Mouse (Mus musculus): ENCODE measurements around the gene Igf1r. TPM values are rescaled to one million over a fixed set of nuclear protein-coding genes. Genes with fewer than 3 reads are reported as not detected.

Igf1r gene
- polyA plus RNA-seq, 1 experiment from 2014 or later = 6.8 TPM

DNA sequence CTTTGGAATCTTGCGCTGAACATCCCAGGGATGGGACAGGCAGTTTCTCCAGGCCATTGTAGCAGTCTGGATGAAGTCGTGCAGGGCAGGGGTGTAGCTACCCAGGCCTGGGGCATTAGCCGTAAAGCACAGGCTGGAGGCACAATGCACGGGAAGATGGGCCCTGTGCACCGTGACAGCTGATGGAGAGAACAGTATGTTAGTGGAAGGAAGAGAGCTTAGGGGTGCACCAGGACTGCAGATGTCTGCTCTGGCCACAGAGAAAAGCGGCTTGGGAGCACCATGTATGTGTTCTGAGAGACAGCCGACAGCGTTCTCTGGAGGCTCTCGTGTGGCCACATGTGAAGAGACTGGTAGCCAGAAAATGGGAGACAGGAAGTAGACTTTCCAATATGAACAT lies 111.1 kb downstream of the Igf1r start:
- H3K36me3 ChIP-seq (ENCODE audit: control insufficient read depth, insufficient read depth, low read length) = no peaks in the 10 kb centered on the region
- no peak overlapping the region for H3K27ac ChIP-seq (replicated peaks)
- DNase-seq (ENCODE audit: low spot score) = no peak
- TF ChIP-seq EP300 (optimal IDR thresholded peaks at IDR 0.05) = no peak
- H3K9ac ChIP-seq (ENCODE audit: low read length) = no peak overlapping the region
- H3K4me3 ChIP-seq (ENCODE audit: low read depth, low read length) = no peak overlapping the region
- WGBS = 90% methylated on average over 9 of the region's 9 CpGs
- H3K4me2 ChIP-seq (replicated peaks; ENCODE audit: low read depth) = no peak overlapping the region
- no peak for ATAC-seq (ENCODE audit: low FRiP score, low TSS enrichment)
- no peaks in the 10 kb centered on the region for H3K27me3 ChIP-seq (ENCODE audit: control insufficient read depth, insufficient read depth, low read length)
- no peaks in the 10 kb centered on the region for H3K9me3 ChIP-seq (ENCODE audit: control insufficient read depth, low read length)
- peaks cover 13% of the 10 kb centered on the region for H3K4me1 ChIP-seq (replicated peaks; ENCODE audit: control insufficient read depth, insufficient read depth)

- Histone ChIP-seq H3K27ac (replicated peaks) (no peak overlapping the region), H3K27me3 (ENCODE audit: control insufficient read depth, insufficient read depth, low read length) (no peaks in the 10 kb centered on the region), H3K9ac (ENCODE audit: low read length) (no peak overlapping the region), H3K36me3 (ENCODE audit: control insufficient read depth, insufficient read depth, low read length) (no peaks in the 10 kb centered on the region), H3K9me3 (ENCODE audit: control insufficient read depth, low read length) (no peaks in the 10 kb centered on the region), H3K4me3 (ENCODE audit: low read depth, low read length) (no peak overlapping the region), H3K4me2 (replicated peaks; ENCODE audit: low read depth) (no peak overlapping the region), H3K4me1 (replicated peaks; ENCODE audit: control insufficient read depth, insufficient read depth) (peaks cover 13% of the 10 kb centered on the region)
- no peak for TF ChIP-seq EP300 (optimal IDR thresholded peaks at IDR 0.05)
- no peak for TF ChIP-seq CTCF (IDR thresholded peaks at IDR 0.05; ENCODE audit: low read depth)
- 94% methylated on average over 8 of the region's 8 CpGs for WGBS
- DNase-seq (ENCODE audit: low spot score) (no peak), ATAC-seq (ENCODE audit: low FRiP score, low TSS enrichment) (no peak)
Observed at GRCm38 (mm10) chr7:68064120-68064519, 111.5 kb downstream of the Igf1r start.

DNA sequence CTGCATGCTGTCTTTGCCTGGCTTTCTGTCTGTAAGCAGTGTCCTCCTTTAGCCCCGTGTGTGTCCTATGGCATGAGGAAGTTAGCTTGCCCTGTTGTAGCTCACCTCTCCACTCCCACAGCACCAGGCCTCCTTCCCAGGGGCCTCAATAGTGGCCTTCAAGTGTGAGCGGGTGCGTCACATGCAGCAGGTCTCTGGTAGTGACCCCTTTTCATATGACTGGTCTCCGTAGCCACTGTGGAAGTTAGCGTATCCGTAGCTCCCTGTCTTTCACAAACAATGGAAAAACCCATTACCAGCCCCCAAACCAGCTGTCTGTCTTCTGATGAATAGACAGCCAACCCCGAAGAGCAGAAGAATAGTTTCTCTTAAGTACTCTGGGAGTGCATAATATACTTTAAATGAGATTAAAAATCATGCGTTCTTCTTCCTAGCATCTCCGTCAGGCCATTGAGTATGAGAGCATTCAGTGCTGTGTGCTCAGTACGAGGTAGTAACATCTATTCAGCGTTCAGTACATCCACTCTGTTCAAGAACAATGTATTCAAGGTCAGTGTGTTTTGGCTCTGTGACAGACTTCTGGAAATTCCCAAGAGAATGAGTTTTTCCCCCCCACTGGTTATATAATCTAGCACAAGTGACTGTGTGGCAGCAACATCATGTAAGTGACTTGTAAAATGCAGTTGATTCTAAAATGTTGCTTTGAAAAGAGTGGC lies 112.2 kb downstream of the Igf1r start:
- DNase-seq (ENCODE audit: low spot score) (no peak), ATAC-seq (ENCODE audit: low FRiP score, low TSS enrichment) (no peak)
- peaks cover 13% of the 10 kb centered on the region for H3K4me1 ChIP-seq (replicated peaks; ENCODE audit: control insufficient read depth, insufficient read depth)
- no peaks in the 10 kb centered on the region for H3K9me3 ChIP-seq (ENCODE audit: control insufficient read depth, low read length)
- 46% methylated on average over 11 of the region's 11 CpGs for WGBS
- H3K27me3 ChIP-seq (ENCODE audit: control insufficient read depth, insufficient read depth, low read length) = no peaks in the 10 kb centered on the region
- H3K36me3 ChIP-seq (ENCODE audit: control insufficient read depth, insufficient read depth, low read length) = no peaks in the 10 kb centered on the region
- H3K9ac ChIP-seq (ENCODE audit: low read length) = no peak overlapping the region
- H3K4me3 ChIP-seq (ENCODE audit: low read depth, low read length) = no peak overlapping the region
- H3K4me2 ChIP-seq (replicated peaks; ENCODE audit: low read depth) = peak overlapping the region; percentile 11; the same call in 1 of the 2 replicates
- no peak for TF ChIP-seq EP300 (optimal IDR thresholded peaks at IDR 0.05)
- TF ChIP-seq CTCF (IDR thresholded peaks at IDR 0.05; ENCODE audit: low read depth) = no peak
- no peak overlapping the region for H3K27ac ChIP-seq (replicated peaks)

DNA sequence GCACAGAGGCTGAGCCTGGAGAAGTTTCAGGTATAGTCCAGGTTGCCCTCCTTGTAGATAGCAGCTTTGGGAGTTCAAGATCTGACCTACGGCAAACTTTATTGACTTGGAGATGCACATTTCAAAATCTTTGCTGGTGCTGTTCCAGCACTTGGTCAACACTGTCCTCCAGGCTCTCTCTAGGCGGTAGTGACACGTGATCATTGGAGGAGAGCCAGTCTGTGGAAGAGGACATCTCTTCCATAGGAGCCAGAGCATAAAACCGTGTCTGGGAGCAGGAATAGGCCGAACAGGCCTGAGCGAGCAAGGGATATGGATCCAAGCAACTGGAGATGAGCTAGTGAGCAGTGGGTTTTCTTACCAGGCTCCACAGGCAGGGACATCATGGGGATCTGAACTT lies 113.3 kb downstream of the Igf1r start:
- WGBS = 66% methylated on average over 6 of the region's 6 CpGs
- ATAC-seq (ENCODE audit: low FRiP score, low TSS enrichment) = no peak
- H3K4me3 ChIP-seq (ENCODE audit: low read depth, low read length) = no peak overlapping the region
- H3K27me3 ChIP-seq (ENCODE audit: control insufficient read depth, insufficient read depth, low read length) = no peaks in the 10 kb centered on the region
- no peak for DNase-seq (ENCODE audit: low spot score)
- peaks cover 13% of the 10 kb centered on the region for H3K4me1 ChIP-seq (replicated peaks; ENCODE audit: control insufficient read depth, insufficient read depth)
- H3K27ac ChIP-seq (replicated peaks) = no peak overlapping the region
- TF ChIP-seq EP300 (optimal IDR thresholded peaks at IDR 0.05) (no peak), CTCF (IDR thresholded peaks at IDR 0.05; ENCODE audit: low read depth) (no peak)
- H3K4me2 ChIP-seq (replicated peaks; ENCODE audit: low read depth) = no peak overlapping the region
- H3K9ac ChIP-seq (ENCODE audit: low read length) = no peak overlapping the region
- no peaks in the 10 kb centered on the region for H3K9me3 ChIP-seq (ENCODE audit: control insufficient read depth, low read length)
- no peaks in the 10 kb centered on the region for H3K36me3 ChIP-seq (ENCODE audit: control insufficient read depth, insufficient read depth, low read length)

GRCm38 (mm10) chr7:68067321-68067720 lies 114.7 kb downstream of the Igf1r start:
- 91% methylated on average over 4 of the region's 4 CpGs for WGBS
- H3K27me3 ChIP-seq (ENCODE audit: control insufficient read depth, insufficient read depth, low read length) = no peaks in the 10 kb centered on the region
- peaks cover 9% of the 10 kb centered on the region for H3K4me1 ChIP-seq (replicated peaks; ENCODE audit: control insufficient read depth, insufficient read depth)
- no peak overlapping the region for H3K4me2 ChIP-seq (replicated peaks; ENCODE audit: low read depth)
- H3K27ac ChIP-seq (replicated peaks) = no peak overlapping the region
- H3K9ac ChIP-seq (ENCODE audit: low read length) = no peak overlapping the region
- H3K36me3 ChIP-seq (ENCODE audit: control insufficient read depth, insufficient read depth, low read length) = no peaks in the 10 kb centered on the region
- no peak overlapping the region for H3K4me3 ChIP-seq (ENCODE audit: low read depth, low read length)
- no peak for DNase-seq (ENCODE audit: low spot score)
- no peaks in the 10 kb centered on the region for H3K9me3 ChIP-seq (ENCODE audit: control insufficient read depth, low read length)
- ATAC-seq (ENCODE audit: low FRiP score, low TSS enrichment) = no peak
- TF ChIP-seq CTCF (IDR thresholded peaks at IDR 0.05; ENCODE audit: low read depth) (no peak), EP300 (optimal IDR thresholded peaks at IDR 0.05) (no peak)

GRCm38 (mm10) chr7:68069324-68069723 lies 116.7 kb downstream of the Igf1r start:
- ATAC-seq (ENCODE audit: low FRiP score, low TSS enrichment) = no peak
- no peak for TF ChIP-seq CTCF (IDR thresholded peaks at IDR 0.05; ENCODE audit: low read depth)
- no peak for TF ChIP-seq EP300 (optimal IDR thresholded peaks at IDR 0.05)

More at GRCm38 (mm10) chr7:68069324-68069723, 116.7 kb downstream of the Igf1r start:
- Histone ChIP-seq H3K9me3 (ENCODE audit: control insufficient read depth, low read length) (no peaks in the 10 kb centered on the region), H3K9ac (ENCODE audit: low read length) (no peak overlapping the region), H3K4me2 (replicated peaks; ENCODE audit: low read depth) (no peak overlapping the region), H3K27ac (replicated peaks) (no peak overlapping the region), H3K27me3 (ENCODE audit: control insufficient read depth, insufficient read depth, low read length) (no peaks in the 10 kb centered on the region), H3K36me3 (ENCODE audit: control insufficient read depth, insufficient read depth, low read length) (no peaks in the 10 kb centered on the region), H3K4me3 (ENCODE audit: low read depth, low read length) (no peak overlapping the region), H3K4me1 (replicated peaks; ENCODE audit: control insufficient read depth, insufficient read depth) (peaks cover 4% of the 10 kb centered on the region; the same call in 1 of the 2 replicates)
- DNase-seq (ENCODE audit: low spot score) = no peak
- 61% methylated on average over 7 of the region's 7 CpGs for WGBS
